Mouse (Mus musculus): ENCODE results near the gene Lat2. TPM values are rescaled to one million over a fixed set of nuclear protein-coding genes. Genes with fewer than 3 reads are reported as not detected.

The Lat2 gene
- total RNA-seq (2023): 19.7 TPM

DNA sequence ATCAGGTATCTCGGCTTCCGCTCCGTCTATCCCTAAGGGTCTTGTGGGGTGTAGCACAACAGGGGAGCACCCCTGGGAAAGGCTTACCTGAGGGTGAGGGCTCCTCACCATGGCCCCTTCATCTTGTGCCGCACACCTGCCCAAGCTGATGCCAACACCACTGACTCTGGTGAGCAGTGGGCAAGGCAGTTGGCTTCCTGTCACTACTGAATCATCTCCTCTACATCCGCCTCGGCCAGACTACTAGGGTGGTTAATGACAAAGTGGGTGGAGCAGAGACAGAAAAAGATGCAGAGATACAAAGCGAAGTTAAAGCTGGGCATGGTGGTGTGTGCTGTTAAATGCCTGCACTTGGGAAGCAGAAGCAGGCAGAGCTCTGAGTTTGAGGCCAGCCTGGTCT lies at the start of gene Lat2:
Gene Lat2, minus strand, starts transcription at position 224 of the 400 bp plus-strand sequence.

DNA sequence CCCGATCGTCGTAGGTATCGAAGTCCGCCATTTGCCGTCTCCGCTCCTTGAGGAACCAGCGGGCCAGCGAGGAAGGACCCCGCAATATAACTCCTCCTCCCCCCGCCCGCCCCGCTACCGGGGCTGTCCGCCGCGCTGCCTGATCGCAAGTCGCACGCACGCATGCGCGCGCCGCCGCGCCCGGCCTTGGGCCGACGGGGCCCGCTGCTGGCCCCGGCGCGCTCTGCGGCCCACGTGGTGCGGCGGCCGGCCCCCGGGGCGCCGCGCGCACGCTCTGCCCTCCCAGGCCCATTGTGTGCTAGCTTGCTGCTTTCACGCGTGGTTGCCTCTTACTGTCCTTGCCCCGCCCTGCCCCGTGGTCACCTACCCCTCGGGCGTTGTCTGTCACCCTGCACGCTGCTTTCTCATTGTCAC lies 24.5 kb upstream of the Lat2 start, which contains the start of gene Eif4h:
Gene Eif4h, minus strand, starts transcription at position 222 of the 414 bp plus-strand sequence.

GRCm38 (mm10) chr5:134581146-134581545 lies 33.7 kb downstream of the Lat2 start, which contains the start of gene Rfc2:
Gene Rfc2 (plus strand): TSS chr5:134581366.

GRCm38 (mm10) chr5:134560071-134560449 lies 54.8 kb downstream of the Lat2 start, which contains the start of gene Syna:
Gene Syna (minus strand): TSS chr5:134560171.

GRCm38 (mm10) chr5:134552110-134552972 lies 62.5 kb downstream of the Lat2 start, which contains the start of gene Clip2:
Gene Clip2 (minus strand): TSS chr5:134552434.

Other genes with a start within 250 kb of the Lat2 start
- gene Gtf2ird1, start 158.3 kb downstream of the Lat2 start, total RNA-seq (2023): 9.4 TPM
- 2.7 TPM for gene Clip2, start 62.6 kb downstream of the Lat2 start, total RNA-seq (2023)
- not detected for gene Syna, start 54.9 kb downstream of the Lat2 start, total RNA-seq (2023)
- gene Rfc2, start 33.7 kb downstream of the Lat2 start, total RNA-seq (2023): 67.7 TPM
- 230 TPM for gene Eif4h, start 24.5 kb upstream of the Lat2 start, total RNA-seq (2023)
- gene Limk1, start 73.6 kb upstream of the Lat2 start, total RNA-seq (2023): 28.9 TPM
- not detected for gene Eln, start 132.3 kb upstream of the Lat2 start, total RNA-seq (2023)